Mouse (Mus musculus) neural tube, embryonic 13.5 days (tissue): ENCODE measurements around the gene Srebf2. TPM values are rescaled to one million over a fixed set of nuclear protein-coding genes. Genes with fewer than 3 reads are reported as not detected.
A peak's percentile ranks its signal among the peaks of the same experiment; 100 is the strongest.

Experiments used
- ATAC-seq: fragments of 200-750 bp; cut with Nextera tagmentation; 2 replicates; pipeline ENCODE4 v1.8.0; 2017; ENCODE audit warnings: low read depth, mild to moderate bottlenecking, moderate TSS enrichment, moderate library complexity
- H3K27ac ChIP-seq: fragments of 300-500 bp; sonication (generic); replicated peaks from 2 replicates; pipeline ENCODE4 v1.5.1; 2015; ENCODE audit warnings: moderate library complexity, mild to moderate bottlenecking, inconsistent platforms
- H3K27me3 ChIP-seq: fragments of 300-500 bp; sonication (generic); 2 replicates; pipeline ENCODE4 v1.6.1; 2015; ENCODE audit warnings: mild to moderate bottlenecking, inconsistent platforms
- H3K36me3 ChIP-seq: fragments of 300-500 bp; sonication (generic); 2 replicates; pipeline ENCODE4 v1.6.1; 2015; ENCODE audit warnings: mild to moderate bottlenecking, inconsistent platforms
- H3K4me1 ChIP-seq: fragments of 300-500 bp; sonication (generic); replicated peaks from 2 replicates; pipeline ENCODE4 v1.6.1; 2015; ENCODE audit warnings: inconsistent platforms
- H3K4me2 ChIP-seq: fragments of 300-500 bp; sonication (generic); 2 replicates; pipeline ENCODE4 v1.6.1; 2015; ENCODE audit warnings: inconsistent platforms, mild to moderate bottlenecking, moderate library complexity
- H3K4me3 ChIP-seq: fragments of 300-500 bp; sonication (generic); 2 replicates; pipeline ENCODE4 v1.5.1; 2015; ENCODE audit warnings: mild to moderate bottlenecking, inconsistent platforms
- H3K9ac ChIP-seq: fragments of 300-500 bp; sonication (generic); 2 replicates; pipeline ENCODE4 v1.6.1; 2015; ENCODE audit warnings: moderate library complexity, mild to moderate bottlenecking, inconsistent platforms
- H3K9me3 ChIP-seq: fragments of 300-500 bp; sonication (generic); 2 replicates; pipeline ENCODE4 v1.6.1; 2016; ENCODE audit warnings: inconsistent platforms
- WGBS: fragments of 180-500 bp; shearing (Covaris S2); methylation state at CpG from one replicate; pipeline ENCODE4 v1.1.7; 2015; 5-methylcytosine and 5-hydroxymethylcytosine counted together
- polyA plus RNA-seq: library from polyadenylated mRNA; unstranded; fragments of >200 nt; fragmentation: Nextera tagmentation; extraction: Ambion mirVana; gene quantifications from 2 replicates; pipeline ENCODE4 v1.2.1, GENCODE M21; 2015

Gene Srebf2
- polyA plus RNA-seq, 1 experiment from 2014 or later, result 184 TPM

- 67% methylated on average over 23 of the region's 23 CpGs for WGBS
- Histone ChIP-seq H3K4me3 (no peak overlapping the region), H3K27ac (no peak overlapping the region), H3K9ac (peak overlapping the region; percentile 10; the same call in 1 of the 2 replicates), H3K4me1 (peaks cover 84% of the 10 kb centered on the region), H3K27me3 (no peaks in the 10 kb centered on the region), H3K36me3 (peaks cover 24% of the 10 kb centered on the region), H3K9me3 (no peaks in the 10 kb centered on the region), H3K4me2 (no peak overlapping the region)
- no peak for ATAC-seq
Observed at GRCm38 (mm10) chr15:82167201-82168168, 20.5 kb downstream of the Srebf2 start.

- Histone ChIP-seq H3K27me3 (no peaks in the 10 kb centered on the region), H3K9me3 (no peaks in the 10 kb centered on the region), H3K9ac (no peak overlapping the region), H3K4me3 (no peak overlapping the region), H3K4me2 (0 out of 2 replicates have a peak overlapping the region, but pooled peaks have one; percentile 1), H3K36me3 (peaks cover 45% of the 10 kb centered on the region), H3K4me1 (peaks cover 63% of the 10 kb centered on the region), H3K27ac (peak overlapping the region; percentile 70)
- ATAC-seq, result no peak
- 74% methylated on average over 5 of the region's 5 CpGs for WGBS
Observed at GRCm38 (mm10) chr15:82169671-82170070, 22.7 kb downstream of the Srebf2 start.

- Histone ChIP-seq H3K27me3 (no peaks in the 10 kb centered on the region), H3K4me1 (peaks cover 58% of the 10 kb centered on the region), H3K4me2 (0 out of 2 replicates have a peak overlapping the region, but pooled peaks have one; percentile 1), H3K36me3 (peaks cover 55% of the 10 kb centered on the region), H3K27ac (peak overlapping the region; percentile 70), H3K4me3 (no peak overlapping the region), H3K9me3 (no peaks in the 10 kb centered on the region), H3K9ac (no peak overlapping the region)
- peak; percentile 71 for ATAC-seq
- WGBS, result 36% methylated on average over 36 of the region's 36 CpGs
Observed at GRCm38 (mm10) chr15:82170437-82171377, 23.7 kb downstream of the Srebf2 start.

- Histone ChIP-seq H3K27me3 (no peaks in the 10 kb centered on the region), H3K9me3 (no peaks in the 10 kb centered on the region), H3K4me2 (no peak overlapping the region), H3K4me1 (peaks cover 40% of the 10 kb centered on the region), H3K4me3 (no peak overlapping the region), H3K36me3 (peaks cover 73% of the 10 kb centered on the region), H3K27ac (no peak overlapping the region), H3K9ac (no peak overlapping the region)
- WGBS, result 84% methylated on average over 8 of the region's 8 CpGs
- ATAC-seq, result no peak
Observed at GRCm38 (mm10) chr15:82172648-82173047, 25.7 kb downstream of the Srebf2 start.

GRCm38 (mm10) chr15:82175091-82175490 is 28.1 kb downstream of the Srebf2 start:
- peaks cover 93% of the 10 kb centered on the region for H3K36me3 ChIP-seq
- 98% methylated on average over 9 of the region's 9 CpGs for WGBS

GRCm38 (mm10) chr15:82177743-82178290 is 30.8 kb downstream of the Srebf2 start:
- Histone ChIP-seq H3K4me1 (0 out of 2 replicates have a peak, but pooled peaks cover 3% of the 10 kb centered on the region), H3K27me3 (no peaks in the 10 kb centered on the region), H3K4me2 (no peak overlapping the region), H3K9ac (no peak overlapping the region), H3K36me3 (peaks cover 97% of the 10 kb centered on the region), H3K27ac (peak overlapping the region; percentile 38; the same call in 1 of the 2 replicates), H3K9me3 (no peaks in the 10 kb centered on the region; the same call in 1 of the 2 replicates), H3K4me3 (no peak overlapping the region)
- no peak for ATAC-seq
- 59% methylated on average over 7 of the region's 7 CpGs for WGBS

More at GRCm38 (mm10) chr15:82175091-82175490, 28.1 kb downstream of the Srebf2 start:
- Histone ChIP-seq H3K9me3 (no peaks in the 10 kb centered on the region), H3K27me3 (no peaks in the 10 kb centered on the region), H3K4me3 (no peak overlapping the region), H3K4me1 (peaks cover 19% of the 10 kb centered on the region), H3K9ac (no peak overlapping the region), H3K4me2 (no peak overlapping the region), H3K27ac (no peak overlapping the region)
- ATAC-seq, result no peak

- Histone ChIP-seq H3K4me2 (no peak overlapping the region), H3K9ac (no peak overlapping the region), H3K36me3 (peaks cover 100% of the 10 kb centered on the region), H3K27ac (no peak overlapping the region), H3K27me3 (no peaks in the 10 kb centered on the region), H3K4me1 (0 out of 2 replicates have a peak, but pooled peaks cover 3% of the 10 kb centered on the region), H3K4me3 (no peak overlapping the region), H3K9me3 (no peaks in the 10 kb centered on the region; the same call in 1 of the 2 replicates)
- ATAC-seq, result no peak
- 89% methylated on average over 5 of the region's 5 CpGs for WGBS
Observed at GRCm38 (mm10) chr15:82181131-82181530, 34.1 kb downstream of the Srebf2 start.

- H3K4me3 ChIP-seq, result no peak overlapping the region
- H3K9me3 ChIP-seq, result no peaks in the 10 kb centered on the region; the same call in 1 of the 2 replicates
- WGBS, result 97% methylated on average over 4 of the region's 4 CpGs
- no peak overlapping the region for H3K9ac ChIP-seq
- no peak overlapping the region for H3K4me2 ChIP-seq
- H3K27ac ChIP-seq, result no peak overlapping the region
- H3K36me3 ChIP-seq, result peaks cover 100% of the 10 kb centered on the region
- ATAC-seq, result no peak
- no peaks in the 10 kb centered on the region for H3K27me3 ChIP-seq
- H3K4me1 ChIP-seq, result 0 out of 2 replicates have a peak, but pooled peaks cover 3% of the 10 kb centered on the region
Observed at GRCm38 (mm10) chr15:82182311-82182710, 35.3 kb downstream of the Srebf2 start.

GRCm38 (mm10) chr15:82183596-82183995 is 36.6 kb downstream of the Srebf2 start:
- no peak overlapping the region for H3K9ac ChIP-seq
- 86% methylated on average over 10 of the region's 10 CpGs for WGBS
- H3K9me3 ChIP-seq, result no peaks in the 10 kb centered on the region; the same call in 1 of the 2 replicates
- no peak overlapping the region for H3K27ac ChIP-seq
- H3K27me3 ChIP-seq, result no peaks in the 10 kb centered on the region
- no peak overlapping the region for H3K4me3 ChIP-seq
- no peak for ATAC-seq
- H3K4me2 ChIP-seq, result no peak overlapping the region
- H3K4me1 ChIP-seq, result no peaks in the 10 kb centered on the region
- peaks cover 100% of the 10 kb centered on the region for H3K36me3 ChIP-seq

GRCm38 (mm10) chr15:82184183-82184582 is 37.2 kb downstream of the Srebf2 start:
- H3K36me3 ChIP-seq, result peaks cover 100% of the 10 kb centered on the region
- 90% methylated on average over 7 of the region's 7 CpGs for WGBS

GRCm38 (mm10) chr15:82184656-82185055 is 37.7 kb downstream of the Srebf2 start:
- Histone ChIP-seq H3K4me3 (no peak overlapping the region), H3K27ac (no peak overlapping the region), H3K36me3 (peaks cover 100% of the 10 kb centered on the region), H3K4me1 (no peaks in the 10 kb centered on the region), H3K27me3 (no peaks in the 10 kb centered on the region), H3K9me3 (no peaks in the 10 kb centered on the region; the same call in 1 of the 2 replicates), H3K4me2 (no peak overlapping the region), H3K9ac (no peak overlapping the region)
- ATAC-seq, result no peak
- WGBS, result 94% methylated on average over 10 of the region's 10 CpGs

More at GRCm38 (mm10) chr15:82184183-82184582, 37.2 kb downstream of the Srebf2 start:
- Histone ChIP-seq H3K4me1 (no peaks in the 10 kb centered on the region), H3K27ac (no peak overlapping the region), H3K4me3 (no peak overlapping the region), H3K9ac (no peak overlapping the region), H3K9me3 (no peaks in the 10 kb centered on the region; the same call in 1 of the 2 replicates), H3K27me3 (no peaks in the 10 kb centered on the region), H3K4me2 (no peak overlapping the region)
- ATAC-seq, result no peak
